Mouse (Mus musculus) cerebellum, adult 18-20 months (tissue): Measurements from ENCODE around the gene Acyp2.
A peak's percentile ranks its signal among the peaks of the same experiment; 100 is the strongest.
"Not testable (repeated sequence)": the region's sequence is repeated elsewhere in the genome, so short reads cannot be mapped to it uniquely, and the experiment has no call there.

ENCODE experiments used
- DNase-seq, 2 experiments: peaks; one replicate each; pipeline ENCODE4 v3.0.0; 2021

Gene Acyp2

DNA sequence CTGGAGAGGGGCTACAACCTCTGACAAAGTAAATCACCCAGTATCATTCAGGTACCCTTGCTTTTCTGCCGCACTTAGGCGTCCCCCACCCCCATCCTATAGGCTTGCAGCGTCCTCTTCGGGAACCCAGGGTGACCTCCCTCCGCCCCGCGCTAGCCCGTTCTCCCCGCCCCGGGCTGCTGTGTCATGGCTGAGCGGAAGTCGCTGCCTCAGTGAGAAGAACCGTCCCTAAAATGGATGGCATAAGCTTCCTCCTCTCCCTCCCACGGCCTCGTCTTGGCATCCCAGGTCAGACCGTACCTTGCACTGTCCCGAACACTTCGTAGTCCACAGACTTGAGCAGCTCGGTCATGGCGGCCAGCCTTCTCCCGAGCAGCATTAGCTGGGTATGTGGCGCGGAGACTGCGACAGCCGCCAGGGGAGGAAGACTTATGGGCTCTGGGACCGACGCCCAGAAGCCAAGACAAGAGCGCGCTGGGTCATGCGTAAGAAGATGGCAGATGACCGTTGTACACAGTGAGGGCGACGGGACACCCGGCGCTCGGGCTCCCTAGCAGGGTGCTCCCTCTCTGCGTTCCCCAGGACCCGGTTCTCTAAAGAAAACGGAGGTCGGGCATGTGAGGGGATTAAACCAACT, at the start of gene Acyp2:
Gene Acyp2 (minus strand): TSS at position 587 of the 637 bp plus-strand sequence.
- DNase-seq: peak; percentile 86 to 89

DNA sequence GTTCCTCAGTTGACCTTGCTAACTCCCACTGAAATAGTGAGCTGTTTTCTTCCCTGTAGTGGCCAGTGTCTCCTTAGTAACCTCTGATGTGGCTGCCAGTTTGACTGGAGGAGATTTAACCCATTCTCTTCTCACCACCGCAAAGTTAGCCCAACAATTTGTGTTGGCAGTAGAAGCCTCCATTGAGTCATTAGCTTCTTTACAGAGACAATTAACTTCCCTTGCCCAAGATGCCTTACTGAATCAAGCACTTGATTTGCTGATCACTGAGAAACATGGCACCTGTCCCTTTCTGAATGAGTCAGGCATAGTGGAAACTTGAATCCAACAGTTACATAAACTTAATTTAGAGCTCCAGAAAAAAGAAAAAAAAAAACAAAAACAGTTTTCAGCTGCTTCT, 40.0 kb upstream of the Acyp2 start:
- DNase-seq: no peak

DNA sequence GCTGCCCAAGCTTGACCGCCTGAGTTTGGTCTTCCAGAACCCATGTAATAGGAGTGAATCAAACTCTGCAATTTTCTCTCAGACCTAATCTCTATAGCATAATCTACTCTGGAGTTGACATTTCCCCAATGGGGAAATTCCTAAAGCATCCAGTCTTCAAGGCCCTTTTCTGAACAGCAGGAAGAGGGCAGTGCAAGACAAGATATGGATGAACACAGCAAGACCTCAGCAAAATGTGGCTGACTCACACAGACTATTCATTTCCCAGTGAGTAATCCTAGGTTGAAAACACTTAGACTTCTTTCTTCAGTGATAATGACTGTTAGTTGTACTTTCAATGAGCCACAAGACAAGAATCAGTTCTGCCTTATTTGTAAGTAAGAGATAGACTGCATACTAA, 26.7 kb upstream of the Acyp2 start:
- DNase-seq: peak; percentile 44 to 47

DNA sequence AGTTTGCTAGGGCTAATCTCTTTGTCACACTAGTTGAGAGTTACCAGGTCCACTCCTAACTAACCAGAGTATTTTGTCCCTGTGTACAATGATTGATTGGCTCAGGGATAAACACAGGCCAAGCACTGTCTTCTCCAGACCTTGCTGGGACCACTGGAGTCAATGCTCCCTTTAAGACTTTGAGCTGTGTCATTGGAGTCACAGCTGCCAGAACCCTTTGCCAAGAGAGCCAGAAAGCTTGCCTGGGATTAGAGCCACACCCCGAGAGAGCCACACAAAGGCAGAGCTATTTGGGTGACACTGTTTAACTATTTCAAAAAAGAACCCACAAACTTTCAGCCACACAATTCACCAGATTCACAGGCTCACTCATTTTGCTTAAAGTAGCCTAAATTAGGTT, 23.3 kb upstream of the Acyp2 start:
- peak in 1 of 2 experiments; percentile 5 for DNase-seq

DNA sequence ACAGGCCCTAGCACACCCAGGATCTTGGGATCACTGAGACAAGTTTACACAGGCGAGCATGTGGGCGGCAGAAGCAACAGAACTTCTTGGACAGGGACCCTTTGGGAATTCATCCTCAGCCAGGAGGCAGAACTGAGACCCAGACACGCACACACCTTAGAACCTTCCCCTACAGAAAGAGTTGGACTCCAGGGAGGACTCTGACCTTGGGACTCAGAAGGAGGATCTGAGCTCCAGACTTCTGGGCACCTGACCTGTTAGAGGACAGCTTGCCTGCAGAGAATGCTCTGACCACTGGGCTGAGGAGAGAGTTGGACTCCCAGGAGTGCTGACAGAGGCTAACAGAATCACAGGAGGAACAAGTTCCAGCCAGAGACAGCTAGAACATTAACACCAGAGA, 13.6 kb upstream of the Acyp2 start:
- DNase-seq: no peak

DNA sequence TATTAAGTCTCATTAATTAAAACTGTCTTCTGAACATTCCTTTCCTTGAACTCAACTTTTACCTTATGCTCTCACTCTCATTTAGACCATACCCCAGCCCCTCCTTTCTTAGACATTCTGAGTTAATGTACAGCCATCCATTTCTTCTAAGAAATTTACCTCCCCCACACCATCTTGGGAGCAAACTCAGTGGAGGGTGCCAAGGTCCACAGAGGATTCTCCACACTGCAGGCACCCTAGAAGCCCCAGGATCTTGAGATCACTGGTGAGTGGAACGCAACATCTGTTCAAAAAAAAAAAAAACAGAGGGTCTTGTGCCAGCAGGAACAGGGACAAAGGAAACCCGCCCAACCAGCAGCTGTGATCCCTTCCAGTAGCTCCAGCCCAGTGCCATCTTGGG, 13.2 kb upstream of the Acyp2 start:
- no peak for DNase-seq

DNA sequence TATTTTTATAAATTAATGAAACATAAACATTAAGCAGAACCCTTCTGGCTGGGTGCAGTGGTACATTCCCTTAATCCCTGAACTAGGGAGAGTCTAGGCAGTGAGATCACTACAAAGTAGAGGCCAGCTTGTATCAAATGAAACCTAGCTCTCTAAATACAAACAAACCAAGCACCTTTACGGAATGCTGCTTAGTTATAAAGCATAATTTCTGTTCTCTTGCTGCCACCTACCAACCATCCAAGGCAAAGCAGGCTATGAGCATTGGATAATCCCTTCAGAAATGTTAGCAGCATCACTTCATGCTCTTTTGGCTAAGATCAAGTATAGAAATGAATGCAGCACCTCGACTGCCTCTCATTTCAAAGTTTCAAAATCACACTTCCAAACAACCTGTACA, 7.7 kb upstream of the Acyp2 start:
- peak; percentile 62 to 68 for DNase-seq

DNA sequence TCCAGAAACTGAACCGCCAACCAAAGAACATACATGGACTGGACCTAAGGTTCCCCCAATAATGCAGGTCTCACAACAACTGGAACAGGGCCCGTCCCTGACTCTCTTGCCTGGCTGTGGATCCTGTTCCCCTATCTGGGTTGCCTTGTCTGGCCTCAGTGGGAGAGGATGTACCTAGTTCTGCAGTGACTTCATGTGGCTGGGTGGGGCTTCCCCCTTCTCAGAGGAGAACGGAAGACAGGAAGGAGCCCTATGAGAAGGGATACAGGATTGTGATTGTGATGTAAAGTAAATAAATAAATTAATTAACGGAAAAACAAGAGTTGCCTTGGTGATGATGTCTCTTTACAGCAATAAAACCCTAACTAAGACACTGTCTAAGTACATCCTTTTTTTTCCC, 6.7 kb upstream of the Acyp2 start:
- DNase-seq: peak in 1 of 2 experiments; percentile 3

DNA sequence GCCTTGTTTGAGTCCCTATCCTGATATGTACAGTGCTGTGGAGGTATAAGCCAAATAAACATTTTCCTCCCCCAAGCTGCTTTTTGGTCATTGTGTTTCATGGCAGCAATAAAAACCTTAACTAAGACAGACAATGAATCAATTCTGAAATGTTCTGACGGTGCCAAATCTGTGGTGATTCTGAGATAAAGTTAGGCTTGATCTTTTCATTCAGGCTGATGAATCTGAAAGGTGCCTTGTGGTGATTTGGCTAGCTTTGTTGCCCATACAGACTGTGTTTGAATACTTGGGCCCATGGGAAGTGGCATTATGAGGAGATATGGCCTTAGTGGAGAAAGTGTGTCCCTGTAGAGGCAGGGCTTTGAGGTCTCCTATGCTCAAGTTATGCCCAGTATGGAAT, 1.0 kb upstream of the Acyp2 start:
- DNase-seq: no peak

DNA sequence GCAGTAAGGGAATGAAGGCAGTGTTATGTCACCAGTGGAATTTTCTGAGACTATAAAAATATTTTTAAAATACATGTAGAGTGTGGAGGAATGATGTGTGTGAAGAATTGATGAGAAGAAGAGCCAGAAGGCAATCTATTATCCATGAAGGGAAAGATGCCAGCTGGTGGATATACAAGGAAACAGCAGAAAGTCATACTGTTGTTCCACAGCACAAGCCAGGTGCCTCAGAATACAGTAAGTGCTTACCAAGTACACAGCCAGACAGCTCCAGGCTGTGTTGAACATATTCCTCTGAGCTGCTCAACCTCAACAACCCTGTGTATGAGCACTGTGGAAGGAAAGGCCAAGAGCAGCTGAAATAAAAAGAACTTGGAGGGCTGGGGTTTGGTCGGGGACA, 13.7 kb downstream of the Acyp2 start:
- no peak for DNase-seq

DNA sequence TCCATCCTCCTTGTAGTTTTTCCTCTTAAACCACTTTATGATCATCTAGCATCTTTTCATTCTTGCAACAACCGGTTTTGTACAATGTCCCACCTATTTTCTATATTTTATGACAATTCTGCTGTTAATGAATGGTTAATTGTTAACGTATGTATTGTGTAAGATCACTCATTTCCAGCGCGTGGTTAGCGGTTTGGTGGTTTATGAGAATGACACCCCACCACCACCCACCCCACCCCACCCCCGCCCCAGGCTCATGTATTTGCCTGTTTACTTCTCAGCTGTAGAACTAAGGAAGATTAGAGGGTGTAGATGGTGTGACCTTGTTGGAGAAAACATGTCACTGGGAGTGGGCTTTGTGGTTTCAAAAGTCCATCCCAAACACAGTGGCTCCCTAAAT, 18.9 kb downstream of the Acyp2 start:
- DNase-seq: no peak

DNA sequence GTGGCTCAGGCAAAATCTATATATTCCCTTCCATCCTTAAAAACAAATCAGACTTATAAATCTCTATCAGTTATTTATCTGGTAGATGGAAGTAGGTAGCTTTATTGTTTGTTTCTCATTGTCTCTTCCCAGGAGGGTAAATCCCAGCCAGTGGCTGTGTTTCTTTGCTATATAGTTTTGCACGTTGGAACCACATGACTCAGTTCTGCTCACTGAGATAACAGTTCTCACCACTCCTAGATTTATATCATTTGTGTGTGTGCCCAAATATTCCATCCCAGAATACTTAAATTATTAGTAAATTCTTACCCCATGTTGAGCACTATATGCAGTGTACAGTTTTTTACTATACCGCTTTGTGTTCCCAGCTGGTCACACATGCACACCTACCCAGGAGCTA, 26.2 kb downstream of the Acyp2 start:
- no peak for DNase-seq

DNA sequence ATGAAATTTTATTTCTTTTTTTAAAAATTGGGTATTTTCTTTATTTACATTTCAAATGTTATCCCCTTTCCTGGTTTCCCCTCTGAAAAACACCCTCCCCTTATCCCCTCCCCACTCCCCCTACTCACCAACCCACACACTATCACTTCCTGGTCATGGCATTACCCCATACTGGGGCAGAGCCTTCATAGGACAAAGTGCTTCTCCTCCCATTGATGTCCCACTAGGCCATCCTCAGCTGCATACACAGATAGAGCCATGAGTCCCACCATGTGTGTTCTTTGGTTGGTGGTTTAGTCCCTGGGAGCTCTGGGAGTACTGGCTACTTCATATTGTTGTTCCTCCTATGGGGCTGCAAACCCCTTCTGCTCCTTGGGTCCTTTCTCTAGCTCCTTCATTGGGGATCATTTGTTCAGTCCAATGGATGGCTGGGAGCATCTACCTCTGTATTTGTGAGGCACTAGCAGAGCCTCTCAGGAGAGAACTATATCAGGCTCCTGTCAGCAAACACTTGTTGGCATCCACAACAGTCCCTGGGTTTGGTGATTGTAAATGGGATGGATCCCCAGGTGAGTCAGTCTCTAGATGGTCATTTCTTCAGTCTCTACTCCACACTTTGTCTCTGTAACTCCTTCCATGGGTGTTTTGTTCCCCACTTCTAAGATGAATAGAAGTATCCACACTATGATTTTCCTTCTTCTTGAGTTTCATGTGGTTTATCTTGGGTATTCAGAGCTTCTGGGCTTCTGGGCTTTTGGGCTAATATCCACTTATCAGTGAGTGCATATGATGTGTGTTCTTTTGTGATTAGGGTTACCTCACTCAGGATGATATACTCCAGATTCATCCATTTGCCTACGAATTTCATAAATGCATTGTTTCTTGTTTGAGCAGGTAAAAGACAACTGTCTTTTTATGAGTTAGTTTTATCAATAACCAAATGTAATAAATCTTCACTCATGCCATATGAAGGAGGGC, 27.7 kb downstream of the Acyp2 start:
- not testable (repeated sequence) for DNase-seq

DNA sequence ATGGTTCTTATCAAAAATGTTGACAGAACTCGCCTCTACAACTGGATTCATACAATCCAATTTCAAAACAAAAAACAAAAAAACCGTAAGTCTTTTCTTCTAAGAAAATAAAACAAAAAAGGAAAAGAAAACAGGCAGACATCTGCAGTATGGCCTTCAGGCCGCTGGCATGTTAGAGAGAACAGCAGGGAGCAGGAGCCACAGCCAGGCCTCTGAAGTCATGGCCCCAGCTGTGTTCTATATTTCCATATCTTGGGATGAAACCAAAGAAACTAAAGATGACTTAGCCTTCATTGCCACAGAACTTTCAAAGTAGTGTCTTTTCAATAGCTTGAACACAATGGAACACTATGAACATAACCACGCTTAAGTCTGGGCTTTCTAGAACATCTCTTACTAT, 31.2 kb downstream of the Acyp2 start:
- no peak for DNase-seq

DNA sequence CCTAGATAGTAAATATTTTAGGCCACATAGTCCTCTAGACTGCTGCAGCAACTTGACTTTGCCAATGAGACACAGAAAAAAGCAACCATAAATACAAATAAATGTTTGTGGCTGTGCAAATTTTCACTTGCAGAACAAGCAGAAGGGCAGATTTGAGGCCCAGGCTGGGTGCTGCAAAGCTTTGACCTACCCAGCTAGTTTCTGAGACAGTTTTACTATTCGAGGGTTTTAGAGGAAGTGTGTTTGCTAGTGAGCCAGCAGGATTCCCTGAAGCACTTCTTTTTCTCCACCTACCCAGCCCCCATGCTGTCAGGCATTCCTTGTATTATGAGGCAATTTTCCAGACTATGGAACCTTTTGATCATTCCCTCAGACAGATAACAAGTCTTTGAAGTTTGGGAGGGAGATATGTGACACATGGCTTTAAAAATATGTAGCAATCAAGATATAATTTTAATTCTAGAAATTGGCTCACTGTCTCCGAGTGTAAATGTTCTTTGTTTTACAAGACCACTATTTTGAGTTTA, 31.8 kb downstream of the Acyp2 start:
- no peak for DNase-seq

DNA sequence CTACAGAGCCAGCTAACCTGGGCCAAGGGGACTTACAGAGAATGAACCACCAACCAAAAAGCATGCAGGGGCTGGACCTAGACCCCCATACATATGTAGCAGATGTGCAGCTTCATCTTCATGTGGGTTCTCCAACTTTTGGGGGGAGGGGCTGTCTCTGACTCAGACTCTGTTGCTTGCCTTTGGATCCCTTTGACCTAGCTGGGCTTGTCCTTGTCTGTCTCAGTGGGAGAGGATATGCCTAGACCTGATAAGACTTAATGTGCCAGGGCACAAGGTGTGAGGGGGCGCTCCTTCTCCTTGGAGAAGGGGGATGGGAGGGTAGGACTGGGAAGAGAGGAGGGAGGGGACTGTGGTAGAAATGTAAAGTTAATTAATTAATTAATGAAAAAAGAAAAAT, 33.4 kb downstream of the Acyp2 start:
- DNase-seq: no peak

DNA sequence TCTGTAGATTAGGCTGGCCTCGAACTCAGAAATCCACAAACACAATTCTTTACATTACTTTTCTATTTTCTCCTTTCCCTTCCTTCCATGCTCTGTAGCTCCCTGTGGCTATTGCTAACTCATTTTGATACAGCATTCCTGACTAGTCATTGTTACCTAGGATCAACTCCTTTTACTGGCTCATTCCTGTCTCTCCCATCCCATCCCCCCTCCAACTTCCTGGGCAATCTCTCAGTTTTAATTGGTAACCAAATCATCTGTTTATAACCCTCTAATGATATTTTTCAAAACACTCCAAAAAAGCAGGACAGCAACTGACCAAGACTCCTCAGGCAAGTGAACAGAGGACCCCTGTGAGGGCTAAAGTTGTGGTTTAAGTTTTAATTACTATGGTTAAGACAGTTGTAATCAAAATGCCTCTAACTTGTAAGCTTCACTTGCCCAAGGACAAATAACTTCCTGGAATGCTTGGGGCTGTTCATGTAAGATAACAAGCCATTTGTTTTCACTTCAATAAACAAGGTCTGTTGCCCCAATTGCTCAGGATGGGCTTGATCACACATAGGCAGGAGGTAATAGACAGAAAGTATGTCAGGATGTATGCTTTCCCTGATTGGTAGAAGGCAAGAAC, 35.4 kb downstream of the Acyp2 start:
- no peak for DNase-seq

DNA sequence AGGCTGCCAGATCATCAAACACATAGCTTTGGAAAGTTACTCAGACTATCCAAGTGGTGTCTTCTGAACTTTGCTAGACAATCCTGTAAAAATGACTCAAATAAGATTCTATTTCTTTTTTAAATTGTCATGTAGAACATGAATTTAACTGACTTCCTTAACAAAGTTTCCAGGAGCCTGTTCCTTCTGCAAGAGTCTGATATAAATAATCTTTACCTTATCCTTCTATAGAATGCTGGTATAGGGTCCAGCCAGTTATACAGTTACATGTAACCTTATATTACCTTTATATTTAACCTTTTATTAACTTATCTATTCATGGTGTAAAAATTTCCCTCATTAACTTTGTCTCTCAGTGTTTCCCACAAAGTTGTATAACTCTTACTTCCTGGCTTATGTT, 36.7 kb downstream of the Acyp2 start:
- DNase-seq: no peak

DNA sequence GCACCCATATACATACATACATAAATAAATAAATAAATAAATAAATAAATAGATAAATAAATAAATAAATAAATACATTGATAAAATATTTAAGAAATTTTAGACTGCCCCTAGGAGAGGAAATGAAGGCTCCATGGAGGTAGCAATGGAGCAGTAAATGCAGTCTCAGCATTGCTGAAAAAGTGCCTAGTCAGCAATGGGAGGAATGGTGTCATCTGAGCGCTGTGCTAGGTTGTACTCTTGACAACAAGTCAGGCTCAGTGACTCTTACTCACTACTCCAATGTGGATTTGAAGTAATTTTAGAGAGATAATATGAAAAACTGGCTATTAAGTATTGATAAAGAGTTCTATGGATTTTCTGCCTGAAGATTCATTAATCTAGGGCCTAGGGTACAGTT, 40.1 kb downstream of the Acyp2 start:
- no peak for DNase-seq

DNA sequence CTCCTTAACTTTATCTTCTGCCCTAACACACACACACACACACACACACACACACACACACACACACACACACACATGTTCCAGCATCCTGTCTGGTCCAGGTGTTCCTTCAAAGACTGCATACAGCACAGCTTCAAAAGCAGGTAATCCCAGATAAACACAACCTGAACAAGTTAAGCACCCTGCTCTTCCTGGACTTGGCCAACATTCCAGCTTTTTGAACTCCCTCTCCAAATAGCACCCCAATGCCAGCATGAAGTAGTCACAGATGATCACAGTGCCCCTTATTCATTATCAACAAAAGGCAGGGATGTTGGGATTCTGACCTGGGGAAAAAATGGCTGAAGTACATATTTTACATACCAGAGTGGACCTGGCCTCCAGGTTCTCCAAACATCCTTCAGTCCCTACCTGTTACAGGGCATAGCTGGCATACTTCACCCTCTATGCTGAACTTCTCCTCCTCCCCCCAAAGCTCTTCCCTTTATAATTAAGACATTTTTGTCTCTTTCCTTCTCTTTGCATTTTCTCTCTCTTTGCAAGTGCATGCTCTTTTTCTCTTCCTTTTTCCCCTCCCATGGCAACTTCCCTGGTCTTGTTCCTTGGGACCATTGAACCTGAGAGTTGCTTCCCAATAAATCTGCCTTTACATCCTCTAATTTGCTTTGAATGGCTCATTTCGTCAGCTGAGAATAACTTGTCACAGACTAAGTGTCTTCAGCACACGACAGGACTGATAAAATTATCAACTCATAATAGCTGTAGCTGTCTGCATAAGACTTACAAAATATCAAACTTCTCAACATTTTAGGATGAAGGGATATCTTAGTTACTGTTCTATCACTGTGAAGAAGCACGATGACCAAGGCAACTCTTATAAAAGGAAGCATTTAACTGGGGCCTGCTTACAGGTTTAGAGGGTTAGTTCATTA, 41.5 kb downstream of the Acyp2 start:
- no peak for DNase-seq

DNA sequence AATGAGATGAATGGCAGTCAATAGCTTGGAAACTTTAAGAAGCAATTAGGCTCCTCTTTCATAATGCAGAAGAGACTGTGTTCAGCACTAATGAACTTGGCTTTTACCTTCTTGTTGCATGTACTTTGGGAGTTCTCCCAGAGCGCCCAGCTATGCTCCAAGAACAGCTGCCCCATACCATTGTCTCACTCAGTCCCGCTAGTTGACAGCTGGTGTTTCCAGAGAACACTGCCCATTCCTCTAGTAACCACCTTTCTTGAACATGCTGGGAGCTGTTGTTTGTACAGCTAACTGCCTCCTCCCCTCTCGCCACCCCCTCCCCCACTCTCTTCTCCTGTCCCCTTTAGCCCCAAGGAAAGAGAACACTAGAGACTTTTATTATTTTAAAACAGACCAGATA, 52.1 kb downstream of the Acyp2 start:
- DNase-seq: no peak

DNA sequence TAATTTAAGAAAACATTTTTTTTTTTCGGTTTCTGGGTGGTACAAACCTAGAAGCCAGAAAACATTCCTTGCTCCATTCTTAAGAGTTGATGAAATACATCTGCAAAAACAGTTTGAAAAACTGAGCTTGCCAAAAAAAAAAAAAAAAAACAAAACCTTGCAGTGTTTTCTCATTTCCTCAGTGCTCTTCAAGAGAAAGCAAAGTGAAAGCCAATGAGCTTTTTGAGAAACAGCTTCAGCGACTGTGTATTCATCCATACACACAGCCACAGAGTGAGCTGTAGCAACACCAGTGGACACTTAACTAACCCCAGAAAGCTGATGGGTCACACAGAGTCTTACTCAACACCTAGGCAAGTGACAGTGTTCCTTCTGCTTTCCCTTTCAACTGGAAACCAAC, 69.4 kb downstream of the Acyp2 start:
- no peak for DNase-seq
